Mouse (Mus musculus) forebrain, embryonic 13.5 days (tissue): Measurements from ENCODE around the gene Snca. TPM values are rescaled to one million over a fixed set of nuclear protein-coding genes. Genes with fewer than 3 reads are reported as not detected.
"Not testable (repeated sequence)": the region's sequence is repeated elsewhere in the genome, so short reads cannot be mapped to it uniquely, and the experiment has no call there.

Experiments used
- ATAC-seq: fragments of 200-750 bp; cut with Nextera tagmentation; 2 replicates; pipeline ENCODE4 v1.8.0; 2017
- H3K27ac ChIP-seq: fragments of 300-500 bp; sonication (generic); 2 replicates; pipeline ENCODE4 v1.5.1; 2015; ENCODE audit warnings: inconsistent platforms, mild to moderate bottlenecking, moderate library complexity
- H3K27me3 ChIP-seq: fragments of 300-500 bp; sonication (generic); 2 replicates; pipeline ENCODE4 v1.6.1; 2015; ENCODE audit warnings: mild to moderate bottlenecking, inconsistent platforms
- H3K36me3 ChIP-seq: fragments of 300-500 bp; sonication (generic); 2 replicates; pipeline ENCODE4 v1.6.1; 2015; ENCODE audit warnings: mild to moderate bottlenecking, inconsistent platforms; ENCODE audit not compliant: poor library complexity, severe bottlenecking
- H3K4me1 ChIP-seq: fragments of 300-500 bp; sonication (generic); 2 replicates; pipeline ENCODE4 v1.6.1; 2015; ENCODE audit warnings: inconsistent platforms
- H3K4me2 ChIP-seq: fragments of 300-500 bp; sonication (generic); 2 replicates; pipeline ENCODE4 v1.6.1; 2015; ENCODE audit warnings: inconsistent platforms, mild to moderate bottlenecking, moderate library complexity
- H3K4me3 ChIP-seq: fragments of 300-500 bp; sonication (generic); 2 replicates; pipeline ENCODE4 v1.5.1; 2015; ENCODE audit warnings: mild to moderate bottlenecking, inconsistent platforms
- H3K9ac ChIP-seq: fragments of 300-500 bp; sonication (generic); 2 replicates; pipeline ENCODE4 v1.6.1; 2015; ENCODE audit warnings: mild to moderate bottlenecking, inconsistent platforms
- H3K9me3 ChIP-seq: fragments of 300-500 bp; sonication (generic); replicated peaks from 2 replicates; pipeline ENCODE4 v1.6.1; 2016; ENCODE audit warnings: inconsistent platforms
- WGBS: fragments of 180-500 bp; shearing (Covaris S2); methylation state at CpG from one replicate; pipeline ENCODE4 v1.1.7; 2015; 5-methylcytosine and 5-hydroxymethylcytosine counted together
- polyA plus RNA-seq: library from polyadenylated mRNA; unstranded; fragments of >200 nt; fragmentation: Nextera tagmentation; extraction: Ambion mirVana; gene quantifications from 2 replicates; pipeline ENCODE4 v1.2.1, GENCODE M21; 2015

Gene Snca
- polyA plus RNA-seq, 1 experiment from 2014 or later = 54.7 TPM

DNA sequence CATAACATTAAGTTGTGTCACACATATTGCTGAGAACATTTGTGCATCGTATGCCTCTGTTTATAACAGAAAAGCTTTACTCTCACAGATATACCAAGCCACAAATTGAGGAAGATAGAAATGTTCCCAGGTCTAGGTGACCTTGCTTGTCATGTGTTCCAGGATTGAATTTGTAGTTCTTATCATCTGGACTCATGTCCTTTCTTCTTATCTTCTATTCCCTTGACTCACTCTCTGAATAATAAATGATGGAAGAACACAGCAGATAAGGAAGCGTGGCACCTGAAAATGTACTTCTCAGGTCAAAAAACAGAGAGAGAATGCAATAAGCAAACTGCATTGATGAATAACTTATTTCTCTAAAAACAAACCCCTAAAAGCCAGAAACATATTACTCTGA lies 131.6 kb downstream of the Snca start:
- 88% methylated on average over 2 of the region's 2 CpGs for WGBS
- Histone ChIP-seq H3K9me3 (no peaks in the 10 kb centered on the region), H3K27me3 (no peaks in the 10 kb centered on the region), H3K4me2 (no peak overlapping the region), H3K4me1 (no peaks in the 10 kb centered on the region), H3K27ac (no peak overlapping the region), H3K9ac (no peak overlapping the region), H3K36me3 (no peaks in the 10 kb centered on the region), H3K4me3 (no peak overlapping the region)
- ATAC-seq = no peak

DNA sequence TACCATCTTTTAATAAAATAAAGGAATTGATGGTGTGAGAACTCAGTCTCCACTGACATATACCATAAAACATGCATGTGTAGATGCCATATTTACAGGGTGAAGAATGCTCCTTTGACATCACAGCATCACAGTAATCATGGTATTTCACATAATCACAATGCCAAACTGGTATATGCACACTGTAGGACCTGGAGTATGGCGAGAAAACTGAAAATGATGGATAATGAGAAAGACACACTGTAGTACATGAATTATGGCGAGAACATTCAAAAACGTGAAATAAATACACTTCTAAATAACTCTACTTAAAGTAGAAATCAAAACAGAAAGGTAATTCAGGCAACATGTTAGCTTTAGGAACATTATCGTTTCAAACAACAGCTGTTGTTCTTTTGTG lies 142.6 kb downstream of the Snca start:
- not testable (repeated sequence) for H3K4me1 ChIP-seq, H3K27ac ChIP-seq, H3K36me3 ChIP-seq, H3K4me3 ChIP-seq, H3K9me3 ChIP-seq, H3K27me3 ChIP-seq, H3K4me2 ChIP-seq, H3K9ac ChIP-seq, ATAC-seq
- 89% methylated on average over 4 of the region's 4 CpGs for WGBS

DNA sequence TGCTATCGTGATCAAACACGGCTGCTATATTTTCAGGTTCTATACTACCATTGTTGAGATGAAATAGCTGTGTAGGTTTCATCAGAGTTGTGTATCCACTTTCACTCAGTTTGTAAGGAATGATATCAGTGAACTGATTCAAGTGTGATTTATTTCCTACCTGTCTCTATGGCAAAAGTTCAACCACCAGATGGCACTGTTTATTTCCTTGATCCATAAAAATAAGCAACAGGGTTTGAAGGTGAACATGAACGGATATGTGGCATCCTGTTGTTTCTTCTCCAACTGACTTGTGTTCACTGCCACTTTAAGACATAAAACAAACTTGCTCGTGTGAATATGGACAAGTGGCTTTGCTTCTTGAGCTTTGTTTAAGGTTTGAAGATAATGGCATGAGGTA lies 147.4 kb downstream of the Snca start:
- 54% methylated on average over 4 of the region's 4 CpGs for WGBS
- Histone ChIP-seq H3K4me2 (no peak overlapping the region), H3K36me3 (no peaks in the 10 kb centered on the region), H3K27ac (no peak overlapping the region), H3K4me3 (no peak overlapping the region), H3K4me1 (no peaks in the 10 kb centered on the region), H3K27me3 (no peaks in the 10 kb centered on the region), H3K9me3 (no peaks in the 10 kb centered on the region), H3K9ac (no peak overlapping the region)
- no peak for ATAC-seq

Other genes starting within 250 kb of the Snca start
- gene Mmrn1, start 95.1 kb upstream of the Snca start, polyA plus RNA-seq = 2.6 and 2.7 TPM in 2 replicates